Mouse (Mus musculus) neural tube, embryonic 15.5 days (tissue): ENCODE results near the gene Cbr1. TPM values are rescaled to one million over a fixed set of nuclear protein-coding genes. Genes with fewer than 3 reads are reported as not detected.

Experiments
- ATAC-seq: fragments of 200-750 bp; cut with Nextera tagmentation; 2 replicates; pipeline ENCODE4 v1.8.0; 2017; ENCODE audit warnings: mild to moderate bottlenecking, moderate TSS enrichment, moderate library complexity; ENCODE audit not compliant: low FRiP score
- H3K27ac ChIP-seq: fragments of 300-500 bp; sonication (generic); replicated peaks from 2 replicates; pipeline ENCODE4 v1.5.1; 2015; ENCODE audit warnings: mild to moderate bottlenecking, inconsistent platforms
- H3K27me3 ChIP-seq: fragments of 300-500 bp; sonication (generic); replicated peaks from 2 replicates; pipeline ENCODE4 v1.6.1; 2015; ENCODE audit warnings: inconsistent platforms
- H3K36me3 ChIP-seq: fragments of 300-500 bp; sonication (generic); 2 replicates; pipeline ENCODE4 v1.6.1; 2015; ENCODE audit warnings: inconsistent platforms
- H3K4me1 ChIP-seq: fragments of 300-500 bp; sonication (generic); 2 replicates; pipeline ENCODE4 v1.6.1; 2015; ENCODE audit warnings: inconsistent platforms
- H3K4me2 ChIP-seq: fragments of 300-500 bp; sonication (generic); 2 replicates; pipeline ENCODE4 v1.6.1; 2015; ENCODE audit warnings: inconsistent platforms, mild to moderate bottlenecking, moderate library complexity
- H3K4me3 ChIP-seq: fragments of 300-500 bp; sonication (generic); replicated peaks from 2 replicates; pipeline ENCODE4 v1.5.1; 2015; ENCODE audit warnings: mild to moderate bottlenecking, inconsistent platforms
- H3K9ac ChIP-seq: fragments of 300-500 bp; sonication (generic); replicated peaks from 2 replicates; pipeline ENCODE4 v1.6.1; 2015; ENCODE audit warnings: mild to moderate bottlenecking, inconsistent platforms
- H3K9me3 ChIP-seq: fragments of 300-500 bp; sonication (generic); replicated peaks from 2 replicates; pipeline ENCODE4 v1.6.1; 2016; ENCODE audit warnings: inconsistent platforms
- WGBS: fragments of 180-500 bp; shearing (Covaris S2); methylation state at CpG from one replicate; pipeline ENCODE4 v1.1.7; 2015; ENCODE audit warnings: mixed read lengths; 5-methylcytosine and 5-hydroxymethylcytosine counted together
- polyA plus RNA-seq: library from polyadenylated mRNA; unstranded; fragments of >200 nt; fragmentation: Nextera tagmentation; extraction: Ambion mirVana; gene quantifications from 2 replicates; pipeline ENCODE4 v1.2.1, GENCODE M21; 2015

Cbr1 gene
- polyA plus RNA-seq, 1 experiment from 2014 or later = 155 TPM

GRCm38 (mm10) chr16:93585703-93586205 lies 19.9 kb upstream of the Cbr1 start:
- 88% methylated on average over 9 of the region's 9 CpGs for whole genome bisulfite sequencing
- H3K36me3 ChIP-seq = peaks cover 36% of the 10 kb centered on the region
- no peak overlapping the region for H3K4me2 ChIP-seq
- no peak overlapping the region for H3K27ac ChIP-seq
- no peaks in the 10 kb centered on the region for H3K9me3 ChIP-seq
- H3K27me3 ChIP-seq = no peaks in the 10 kb centered on the region
- no peaks in the 10 kb centered on the region for H3K4me1 ChIP-seq
- H3K4me3 ChIP-seq = no peak overlapping the region
- no peak for ATAC-seq
- no peak overlapping the region for H3K9ac ChIP-seq

DNA sequence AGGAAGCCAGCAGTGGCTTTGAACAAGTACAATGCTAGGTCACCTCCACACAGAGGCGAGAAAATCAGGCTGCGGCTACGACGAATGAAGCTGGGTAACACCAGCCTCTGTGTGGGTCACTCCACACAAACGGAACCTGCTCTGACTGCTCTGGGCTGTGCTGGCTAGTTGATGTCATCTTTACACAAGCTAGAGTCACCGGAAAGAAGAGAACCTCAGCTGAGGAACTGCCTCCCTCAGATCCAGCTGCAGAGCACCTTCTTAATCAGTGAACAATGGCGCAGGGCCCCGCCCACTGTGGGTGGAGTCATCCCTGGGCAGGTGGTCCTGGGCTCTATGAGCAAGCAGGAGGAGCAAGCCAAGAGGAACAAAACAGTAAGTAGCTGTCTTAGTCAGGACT lies 19.3 kb upstream of the Cbr1 start:
- no peak for ATAC-seq
- Histone ChIP-seq H3K9me3 (no peaks in the 10 kb centered on the region), H3K4me2 (no peak overlapping the region), H3K4me1 (no peaks in the 10 kb centered on the region), H3K27me3 (no peaks in the 10 kb centered on the region), H3K36me3 (peaks cover 41% of the 10 kb centered on the region), H3K27ac (no peak overlapping the region), H3K9ac (no peak overlapping the region), H3K4me3 (no peak overlapping the region)
- 65% methylated on average over 8 of the region's 8 CpGs for WGBS

DNA sequence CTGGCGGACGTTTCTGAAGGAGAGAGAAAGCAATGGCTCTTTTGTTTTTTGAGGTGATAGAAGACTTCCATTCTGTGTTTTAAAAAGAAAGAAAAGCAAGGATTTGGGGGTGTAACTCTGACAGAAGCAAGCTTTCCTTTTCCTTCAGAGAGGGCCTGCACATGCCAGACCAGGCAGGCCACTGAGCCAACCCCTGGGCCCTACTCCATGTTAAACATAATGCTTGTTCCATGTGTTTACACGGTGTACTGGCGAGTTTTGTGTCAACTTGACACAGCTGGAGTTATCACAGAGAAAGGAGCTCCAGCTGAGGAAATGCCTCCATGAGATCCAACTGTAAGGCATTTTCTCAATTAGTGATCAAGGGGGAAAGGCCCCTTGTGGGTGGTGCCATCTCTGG lies 17.4 kb upstream of the Cbr1 start:
- no peak for ATAC-seq
- H3K4me1 ChIP-seq = no peaks in the 10 kb centered on the region
- H3K4me3 ChIP-seq = no peak overlapping the region
- H3K27ac ChIP-seq = no peak overlapping the region
- H3K36me3 ChIP-seq = peaks cover 48% of the 10 kb centered on the region
- WGBS = 58% methylated on average over 4 of the region's 4 CpGs
- no peak overlapping the region for H3K9ac ChIP-seq
- H3K27me3 ChIP-seq = no peaks in the 10 kb centered on the region
- H3K4me2 ChIP-seq = no peak overlapping the region
- H3K9me3 ChIP-seq = no peaks in the 10 kb centered on the region

- Histone ChIP-seq H3K36me3 (peaks cover 46% of the 10 kb centered on the region), H3K9me3 (no peaks in the 10 kb centered on the region), H3K9ac (no peak overlapping the region), H3K27ac (no peak overlapping the region), H3K4me1 (no peaks in the 10 kb centered on the region), H3K27me3 (no peaks in the 10 kb centered on the region), H3K4me3 (no peak overlapping the region), H3K4me2 (no peak overlapping the region)
- WGBS = 95% methylated on average over 15 of the region's 15 CpGs
- no peak for ATAC-seq
Measured at GRCm38 (mm10) chr16:93590915-93591314, 14.7 kb upstream of the Cbr1 start.

- Histone ChIP-seq H3K36me3 (peaks cover 41% of the 10 kb centered on the region), H3K9me3 (no peaks in the 10 kb centered on the region), H3K27me3 (no peaks in the 10 kb centered on the region), H3K27ac (no peak overlapping the region), H3K4me1 (no peaks in the 10 kb centered on the region), H3K9ac (no peak overlapping the region), H3K4me2 (no peak overlapping the region), H3K4me3 (no peak overlapping the region)
- no peak for ATAC-seq
- WGBS = 93% methylated on average over 20 of the region's 20 CpGs
Measured at GRCm38 (mm10) chr16:93591450-93592430, 13.9 kb upstream of the Cbr1 start.

- WGBS = 100% methylated on average over 3 of the region's 3 CpGs
- Histone ChIP-seq H3K9me3 (no peaks in the 10 kb centered on the region), H3K4me2 (no peak overlapping the region), H3K4me3 (no peak overlapping the region), H3K4me1 (no peaks in the 10 kb centered on the region), H3K9ac (no peak overlapping the region), H3K27me3 (no peaks in the 10 kb centered on the region), H3K36me3 (peaks cover 51% of the 10 kb centered on the region), H3K27ac (no peak overlapping the region)
- ATAC-seq = no peak
Measured at GRCm38 (mm10) chr16:93592711-93593110, 12.9 kb upstream of the Cbr1 start.

DNA sequence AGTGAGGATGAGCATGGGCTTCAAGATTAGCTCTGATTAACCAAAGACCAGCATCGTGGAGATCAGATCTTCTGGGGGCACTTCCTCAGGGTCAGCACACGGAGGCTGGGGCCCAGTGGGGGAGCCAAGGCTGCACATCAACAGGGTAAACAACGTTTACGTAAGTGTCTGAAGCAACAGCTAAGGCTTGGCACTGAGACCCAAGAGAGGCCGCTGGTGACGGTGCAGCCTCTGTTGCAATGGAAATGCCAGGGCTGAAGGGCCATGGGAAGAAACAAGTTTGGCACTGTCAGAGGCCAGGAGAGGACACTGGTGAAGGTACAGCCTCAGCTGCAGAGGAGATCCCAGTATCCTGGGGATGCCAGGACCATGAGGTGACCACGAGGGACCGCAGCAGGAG lies 12.2 kb upstream of the Cbr1 start:
- H3K9me3 ChIP-seq = no peaks in the 10 kb centered on the region
- H3K9ac ChIP-seq = no peak overlapping the region
- H3K4me1 ChIP-seq = no peaks in the 10 kb centered on the region
- H3K36me3 ChIP-seq = peaks cover 57% of the 10 kb centered on the region
- H3K27ac ChIP-seq = no peak overlapping the region
- H3K4me2 ChIP-seq = no peak overlapping the region
- ATAC-seq = no peak
- 91% methylated on average over 8 of the region's 8 CpGs for WGBS
- no peak overlapping the region for H3K4me3 ChIP-seq
- H3K27me3 ChIP-seq = no peaks in the 10 kb centered on the region

GRCm38 (mm10) chr16:93594448-93594847 lies 11.2 kb upstream of the Cbr1 start:
- H3K36me3 ChIP-seq = peaks cover 60% of the 10 kb centered on the region
- H3K4me3 ChIP-seq = no peak overlapping the region
- H3K4me2 ChIP-seq = no peak overlapping the region
- 94% methylated on average over 10 of the region's 10 CpGs for WGBS
- H3K9me3 ChIP-seq = no peaks in the 10 kb centered on the region
- no peak overlapping the region for H3K27ac ChIP-seq
- no peaks in the 10 kb centered on the region for H3K27me3 ChIP-seq
- no peak overlapping the region for H3K9ac ChIP-seq
- ATAC-seq = no peak
- no peaks in the 10 kb centered on the region for H3K4me1 ChIP-seq

- no peak overlapping the region for H3K27ac ChIP-seq
- no peaks in the 10 kb centered on the region for H3K27me3 ChIP-seq
- H3K9me3 ChIP-seq = no peaks in the 10 kb centered on the region
- H3K4me1 ChIP-seq = no peaks in the 10 kb centered on the region
- H3K4me2 ChIP-seq = no peak overlapping the region
- H3K36me3 ChIP-seq = peaks cover 48% of the 10 kb centered on the region
- H3K4me3 ChIP-seq = no peak overlapping the region
- WGBS = 90% methylated on average over 5 of the region's 5 CpGs
- H3K9ac ChIP-seq = no peak overlapping the region
- no peak for ATAC-seq
Measured at GRCm38 (mm10) chr16:93595766-93596165, 9.9 kb upstream of the Cbr1 start.

DNA sequence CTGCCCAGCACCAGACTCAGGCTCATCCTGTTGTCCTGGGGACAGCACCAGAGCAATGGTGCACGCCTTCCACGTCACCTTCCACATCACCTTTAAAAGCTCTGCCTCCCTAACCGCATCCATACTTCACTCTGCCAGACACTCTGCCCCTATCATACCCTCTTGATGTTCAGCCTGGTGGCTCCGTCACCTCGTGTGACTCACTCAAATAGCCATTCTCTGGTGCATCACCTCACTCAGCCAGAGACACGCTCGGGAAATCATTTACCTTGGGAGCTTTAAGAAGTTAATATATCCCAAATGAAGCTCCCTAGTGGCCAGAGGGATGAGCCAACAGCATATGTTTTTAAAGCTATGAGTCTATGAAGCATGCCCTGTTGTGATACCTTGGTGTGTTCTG lies 8.8 kb upstream of the Cbr1 start:
- H3K9ac ChIP-seq = no peak overlapping the region
- H3K9me3 ChIP-seq = no peaks in the 10 kb centered on the region
- no peak overlapping the region for H3K4me2 ChIP-seq
- H3K4me1 ChIP-seq = no peaks in the 10 kb centered on the region
- 95% methylated on average over 7 of the region's 7 CpGs for WGBS
- H3K36me3 ChIP-seq = peaks cover 43% of the 10 kb centered on the region
- no peaks in the 10 kb centered on the region for H3K27me3 ChIP-seq
- no peak overlapping the region for H3K4me3 ChIP-seq
- ATAC-seq = no peak
- H3K27ac ChIP-seq = no peak overlapping the region

GRCm38 (mm10) chr16:93597551-93597950 lies 8.1 kb upstream of the Cbr1 start:
- Histone ChIP-seq H3K9ac (no peak overlapping the region), H3K27ac (no peak overlapping the region), H3K27me3 (no peaks in the 10 kb centered on the region), H3K4me3 (no peak overlapping the region), H3K36me3 (peaks cover 43% of the 10 kb centered on the region), H3K4me1 (0 out of 2 replicates have a peak, but pooled peaks cover 1% of the 10 kb centered on the region), H3K9me3 (no peaks in the 10 kb centered on the region), H3K4me2 (no peak overlapping the region)
- no peak for ATAC-seq
- 95% methylated on average over 9 of the region's 9 CpGs for WGBS

GRCm38 (mm10) chr16:93599461-93599860 lies 6.2 kb upstream of the Cbr1 start:
- ATAC-seq = no peak
- H3K4me1 ChIP-seq = peaks cover 10% of the 10 kb centered on the region
- H3K27me3 ChIP-seq = no peaks in the 10 kb centered on the region
- no peak overlapping the region for H3K9ac ChIP-seq
- peaks cover 29% of the 10 kb centered on the region for H3K36me3 ChIP-seq
- no peaks in the 10 kb centered on the region for H3K9me3 ChIP-seq
- no peak overlapping the region for H3K27ac ChIP-seq
- H3K4me2 ChIP-seq = no peak overlapping the region
- 88% methylated on average over 6 of the region's 6 CpGs for WGBS
- H3K4me3 ChIP-seq = no peak overlapping the region
